Mouse (Mus musculus): Measurements from ENCODE around the gene Majin.

DNA sequence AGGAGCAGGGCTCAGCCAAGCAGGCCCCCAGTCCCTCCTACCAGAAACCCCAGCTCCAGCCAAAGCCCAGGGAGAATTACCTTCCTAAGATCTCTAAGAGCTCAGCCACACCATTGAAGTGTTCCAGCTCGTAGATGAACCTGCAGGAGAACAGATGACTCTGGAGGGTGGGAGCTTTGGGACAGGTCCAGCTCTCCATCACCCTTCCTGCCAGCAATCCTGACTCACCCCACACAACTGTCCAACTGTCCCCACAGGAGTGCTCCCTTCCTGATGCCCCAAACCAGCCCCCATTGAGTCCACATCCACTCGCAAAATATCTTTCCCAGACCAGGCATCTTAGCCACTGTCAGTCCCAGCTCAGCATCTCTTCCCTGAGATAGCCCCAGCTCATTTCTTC lies 46.8 kb downstream of the Majin start:
- TF ChIP-seq CTCF (IDR thresholded peaks at IDR 0.05; ENCODE audit: control insufficient read depth, insufficient read depth, insufficient replicate concordance, low read depth, low read length): no peak
- TF ChIP-seq POLR2A (IDR thresholded peaks at IDR 0.05; ENCODE audit: control insufficient read depth, low read depth, low read length): no peak

Measured in testis, adult 2 months (tissue).